Mouse (Mus musculus): ENCODE data around the gene Gatad2b.

- no peak for TF ChIP-seq CTCF (conservative IDR thresholded peaks at IDR 0.05; ENCODE audit: insufficient read depth, insufficient read length, low read depth, low read length)
- TF ChIP-seq POLR2A (IDR thresholded peaks at IDR 0.05; ENCODE audit: low read depth, low read length) = no peak
Observed at GRCm38 (mm10) chr3:90406414-90406813, 113.4 kb downstream of the Gatad2b start.

All from kidney, adult 2 months (tissue).